Mouse (Mus musculus) liver, embryonic 16.5 days (tissue): ENCODE data around the gene Hemk1. TPM values are rescaled to one million over a fixed set of nuclear protein-coding genes. Genes with fewer than 3 reads are reported as not detected.

Source experiments
- ATAC-seq: fragments of 200-750 bp; cut with Nextera tagmentation; 2 replicates; pipeline ENCODE4 v1.8.0; 2017; ENCODE audit warnings: low read depth, mild to moderate bottlenecking, moderate number of reproducible peaks, moderate library complexity
- H3K27ac ChIP-seq: fragments of 300-500 bp; sonication (generic); 2 replicates; pipeline ENCODE4 v1.5.1; 2014; ENCODE audit warnings: mild to moderate bottlenecking, low read length
- H3K27me3 ChIP-seq: fragments of 300-500 bp; sonication (generic); 2 replicates; pipeline ENCODE4 v1.6.1; 2014; ENCODE audit warnings: low read depth, low read length, mixed read lengths; ENCODE audit not compliant: control insufficient read depth, insufficient read depth
- H3K36me3 ChIP-seq: fragments of 300-500 bp; sonication (generic); 2 replicates; pipeline ENCODE4 v1.6.1; 2014; ENCODE audit warnings: mild to moderate bottlenecking; ENCODE audit not compliant: control insufficient read depth, insufficient read depth
- H3K4me1 ChIP-seq: fragments of 300-500 bp; sonication (generic); 2 replicates; pipeline ENCODE4 v1.6.1; 2014; ENCODE audit warnings: low read depth, low read length, mixed read lengths; ENCODE audit not compliant: control insufficient read depth
- H3K4me2 ChIP-seq: fragments of 300-500 bp; sonication (generic); 2 replicates; pipeline ENCODE4 v1.6.1; 2014; ENCODE audit warnings: low read depth, low read length, mixed read lengths
- H3K4me3 ChIP-seq: fragments of 300-500 bp; sonication (generic); 2 replicates; pipeline ENCODE4 v1.5.1; 2014; ENCODE audit warnings: low read depth, mild to moderate bottlenecking, low read length
- H3K9ac ChIP-seq: fragments of 300-500 bp; sonication (generic); 2 replicates; pipeline ENCODE4 v1.6.1; 2014; ENCODE audit warnings: low read depth, low read length
- H3K9me3 ChIP-seq: fragments of 300-500 bp; sonication (generic); replicated peaks from 2 replicates; pipeline ENCODE4 v1.6.1; 2016; ENCODE audit warnings: low read length; ENCODE audit not compliant: control insufficient read depth
- WGBS: fragments of 180-500 bp; shearing (Covaris S2); extraction: QIAGEN DNeasy Blood & Tissue Kit; methylation state at CpG from one replicate; pipeline ENCODE4 v1.1.7; 2014; ENCODE audit not compliant: insufficient replicate concordance; 5-methylcytosine and 5-hydroxymethylcytosine counted together
- polyA plus RNA-seq: library from polyadenylated mRNA; unstranded; fragments of >200 nt; fragmentation: Nextera tagmentation; extraction: Ambion mirVana; gene quantifications from 2 replicates; pipeline ENCODE4 v1.2.1, GENCODE M21; 2015

Gene Hemk1
- 2.9 TPM in 2 replicates for polyA plus RNA-seq

GRCm38 (mm10) chr9:107338172-107338883 is at the start of gene Hemk1:
TSS of gene Hemk1 (minus strand) at chr9:107338350.
- H3K36me3 ChIP-seq: no peaks in the 10 kb centered on the region
- 0 out of 2 replicates have a peak within 1 kb of the TSS, but pooled peaks have one; percentile 3 for H3K27ac ChIP-seq
- whole genome bisulfite sequencing: 5% methylated on average over 30 of the region's 30 CpGs
- peak within 1 kb of the TSS; percentile 85 for H3K4me2 ChIP-seq
- H3K27me3 ChIP-seq: peaks cover 19% of the 10 kb centered on the region
- H3K4me1 ChIP-seq: peaks cover 11% of the 10 kb centered on the region
- ATAC-seq: peak; percentile 79
- H3K9ac ChIP-seq: peak within 1 kb of the TSS; percentile 65
- no peaks in the 10 kb centered on the region for H3K9me3 ChIP-seq
- H3K4me3 ChIP-seq: peak within 1 kb of the TSS; percentile 64

- H3K4me1 ChIP-seq: no peaks in the 10 kb centered on the region
- H3K4me2 ChIP-seq: no peak overlapping the region
- 58% methylated on average over 3 of the region's 3 CpGs for WGBS
- no peak overlapping the region for H3K4me3 ChIP-seq
- H3K9ac ChIP-seq: no peak overlapping the region
- H3K27me3 ChIP-seq: peaks cover 12% of the 10 kb centered on the region
- no peak for ATAC-seq
- H3K27ac ChIP-seq: no peak overlapping the region
- H3K36me3 ChIP-seq: no peaks in the 10 kb centered on the region
- H3K9me3 ChIP-seq: no peaks in the 10 kb centered on the region
Measured at GRCm38 (mm10) chr9:107387708-107388107, 49.6 kb upstream of the Hemk1 start.

GRCm38 (mm10) chr9:107386722-107387121 is 48.6 kb upstream of the Hemk1 start:
- H3K9me3 ChIP-seq: no peaks in the 10 kb centered on the region
- H3K4me1 ChIP-seq: no peaks in the 10 kb centered on the region
- no peak overlapping the region for H3K4me2 ChIP-seq
- WGBS: 59% methylated on average over 3 of the region's 3 CpGs
- no peak overlapping the region for H3K27ac ChIP-seq
- no peak for ATAC-seq
- no peak overlapping the region for H3K9ac ChIP-seq
- H3K27me3 ChIP-seq: peaks cover 22% of the 10 kb centered on the region
- no peak overlapping the region for H3K4me3 ChIP-seq
- H3K36me3 ChIP-seq: no peaks in the 10 kb centered on the region

GRCm38 (mm10) chr9:107384396-107384795 is 46.2 kb upstream of the Hemk1 start:
- WGBS: 22% methylated on average over 3 of the region's 3 CpGs
- Histone ChIP-seq H3K4me3 (no peak overlapping the region), H3K27ac (no peak overlapping the region), H3K36me3 (no peaks in the 10 kb centered on the region), H3K4me2 (no peak overlapping the region), H3K27me3 (peaks cover 44% of the 10 kb centered on the region), H3K9ac (no peak overlapping the region), H3K9me3 (no peaks in the 10 kb centered on the region), H3K4me1 (no peaks in the 10 kb centered on the region)
- ATAC-seq: no peak

- no peak overlapping the region for H3K4me2 ChIP-seq
- no peak overlapping the region for H3K4me3 ChIP-seq
- no peaks in the 10 kb centered on the region for H3K36me3 ChIP-seq
- peaks cover 71% of the 10 kb centered on the region for H3K27me3 ChIP-seq
- no peaks in the 10 kb centered on the region for H3K9me3 ChIP-seq
- no peaks in the 10 kb centered on the region for H3K4me1 ChIP-seq
- H3K27ac ChIP-seq: no peak overlapping the region
- no peak for ATAC-seq
- H3K9ac ChIP-seq: no peak overlapping the region
- 7% methylated on average over 8 of the region's 8 CpGs for WGBS
Measured at GRCm38 (mm10) chr9:107381723-107382122, 43.6 kb upstream of the Hemk1 start.

GRCm38 (mm10) chr9:107377961-107378512 is 39.9 kb upstream of the Hemk1 start:
- Histone ChIP-seq H3K4me2 (no peak overlapping the region), H3K4me3 (0 out of 2 replicates have a peak overlapping the region, but pooled peaks have one; percentile 4), H3K27me3 (peaks cover 86% of the 10 kb centered on the region), H3K9ac (no peak overlapping the region), H3K9me3 (no peaks in the 10 kb centered on the region), H3K36me3 (no peaks in the 10 kb centered on the region), H3K4me1 (peaks cover 13% of the 10 kb centered on the region), H3K27ac (no peak overlapping the region)
- under 1% methylated on average over 35 of the region's 35 CpGs for WGBS
- ATAC-seq: no peak

GRCm38 (mm10) chr9:107375451-107375850 is 37.3 kb upstream of the Hemk1 start:
- Histone ChIP-seq H3K27me3 (peaks cover 61% of the 10 kb centered on the region), H3K4me1 (peaks cover 36% of the 10 kb centered on the region), H3K4me3 (no peak overlapping the region), H3K4me2 (no peak overlapping the region; the same call in 1 of the 2 replicates), H3K9ac (no peak overlapping the region), H3K9me3 (no peaks in the 10 kb centered on the region), H3K27ac (no peak overlapping the region), H3K36me3 (no peaks in the 10 kb centered on the region)
- ATAC-seq: peak; percentile 40; the same call in 1 of the 2 replicates
- WGBS: 20% methylated on average over 5 of the region's 5 CpGs

GRCm38 (mm10) chr9:107374623-107375022 is 36.5 kb upstream of the Hemk1 start:
- peak overlapping the region; percentile 21 for H3K4me2 ChIP-seq

GRCm38 (mm10) chr9:107372441-107372840 is 34.3 kb upstream of the Hemk1 start:
- peaks cover 31% of the 10 kb centered on the region for H3K27me3 ChIP-seq
- no peak for ATAC-seq
- H3K9ac ChIP-seq: no peak overlapping the region
- no peaks in the 10 kb centered on the region for H3K9me3 ChIP-seq
- no peak overlapping the region for H3K4me2 ChIP-seq
- WGBS: 29% methylated on average over 4 of the region's 4 CpGs
- peaks cover 64% of the 10 kb centered on the region for H3K4me1 ChIP-seq
- no peak overlapping the region for H3K4me3 ChIP-seq
- no peaks in the 10 kb centered on the region for H3K36me3 ChIP-seq
- H3K27ac ChIP-seq: peak overlapping the region; percentile 66; the same call in 1 of the 2 replicates

More at GRCm38 (mm10) chr9:107374623-107375022, 36.5 kb upstream of the Hemk1 start:
- Histone ChIP-seq H3K4me1 (peaks cover 42% of the 10 kb centered on the region), H3K4me3 (no peak overlapping the region), H3K36me3 (no peaks in the 10 kb centered on the region), H3K9me3 (no peaks in the 10 kb centered on the region), H3K9ac (no peak overlapping the region), H3K27ac (no peak overlapping the region), H3K27me3 (peaks cover 53% of the 10 kb centered on the region)
- ATAC-seq: no peak
- 6% methylated on average over 8 of the region's 8 CpGs for WGBS
